Mouse (Mus musculus) testis, adult 2 months (tissue): Measurements from ENCODE around the gene Mest.

ENCODE experiments used
- CTCF ChIP-seq: fragments of 200-500 bp; IDR thresholded peaks from 2 replicates; pipeline ENCODE4 v1.5.1; 2012; ENCODE audit warnings: low read depth, mild to moderate bottlenecking, inconsistent platforms, low read length, moderate library complexity; ENCODE audit not compliant: control insufficient read depth, insufficient read depth, insufficient replicate concordance
- POLR2A ChIP-seq: fragments of 200-500 bp; IDR thresholded peaks from 2 replicates; pipeline ENCODE4 v1.6.1; 2012; ENCODE audit warnings: low read depth, mild to moderate bottlenecking, inconsistent platforms, low read length, moderate library complexity; ENCODE audit not compliant: control insufficient read depth

GRCm38 (mm10) chr6:30692826-30693225 lies 30.5 kb upstream of the Mest start:
- no peak for TF ChIP-seq CTCF
- TF ChIP-seq POLR2A = no peak
